Mouse (Mus musculus): ENCODE results near the gene Ckm.
A peak's percentile ranks its signal among the peaks of the same experiment; 100 is the strongest.

Gene Ckm

DNA sequence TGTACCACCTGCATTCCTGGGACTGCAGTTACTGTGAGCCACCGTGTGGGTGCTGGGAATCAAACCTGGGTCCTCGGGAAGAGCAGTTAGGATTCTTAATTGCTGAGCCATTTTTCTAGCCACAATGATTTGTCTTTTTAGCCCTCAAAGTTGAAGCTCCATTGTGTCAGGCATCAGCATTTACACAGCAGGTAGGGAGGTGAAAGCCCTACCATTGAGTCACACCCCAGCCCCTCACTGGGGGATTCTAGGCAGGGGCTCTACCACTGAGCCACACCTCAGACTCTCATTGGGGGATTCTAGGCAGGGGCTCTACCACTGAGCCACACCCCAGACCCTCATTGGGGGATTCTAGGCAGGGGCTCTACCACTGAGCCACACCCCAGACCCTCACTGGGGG, 31.7 kb downstream of the Ckm start:
- no peak for DNase-seq

- DNase-seq, result no peak
These were observed 32.5 kb downstream of the Ckm start for GRCm38 (mm10) chr7:19437048-19437447.

DNA sequence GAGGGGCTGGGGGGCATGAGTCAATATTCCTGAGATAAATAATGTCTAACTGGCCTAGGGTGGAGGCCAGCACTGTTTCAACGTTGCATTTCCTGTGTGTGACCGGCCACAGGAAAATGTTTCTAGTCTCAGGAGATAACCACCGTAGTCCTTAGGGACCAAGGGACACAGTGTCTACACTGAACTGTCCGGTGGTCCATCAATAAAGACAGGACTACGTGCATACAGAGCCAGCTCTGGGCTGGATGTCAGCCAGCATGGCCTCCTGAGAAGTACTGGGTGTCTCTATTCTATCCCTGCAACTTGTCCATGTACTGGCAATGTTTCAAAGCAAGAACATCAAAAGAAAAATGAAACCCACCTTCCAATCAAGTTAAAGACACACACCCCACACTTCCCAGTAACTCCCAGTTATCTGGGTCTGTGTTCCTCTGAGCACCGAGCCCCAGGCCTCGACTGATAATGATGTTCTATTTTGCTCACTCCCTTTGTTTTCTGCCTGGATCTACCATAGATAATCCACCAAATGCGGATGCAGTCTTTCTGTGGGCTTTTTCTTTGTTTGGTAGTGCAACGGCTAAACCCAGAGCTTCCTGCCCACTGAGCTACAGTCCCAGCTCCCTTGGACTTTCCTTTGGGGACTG, 37.0 kb downstream of the Ckm start:
- DNase-seq, result no peak

DNA sequence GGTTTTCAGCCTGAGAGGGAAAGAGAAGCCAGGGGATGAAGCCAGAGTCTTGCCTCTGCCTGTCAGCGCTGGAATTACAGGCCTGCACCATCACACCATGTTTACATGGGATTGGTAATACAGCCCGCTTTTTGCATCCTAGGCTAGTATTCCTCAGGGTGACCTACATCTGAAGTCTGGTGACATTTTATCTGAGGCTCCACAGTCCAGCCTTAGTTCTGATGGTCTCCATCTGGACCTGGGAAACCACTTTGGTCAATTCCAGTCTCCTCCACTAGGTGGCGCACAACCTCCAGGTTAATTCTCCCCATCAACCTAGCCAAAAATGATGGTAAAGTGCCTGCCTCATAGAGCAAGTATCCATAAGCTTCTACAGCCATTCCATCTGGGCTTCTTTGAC, 38.8 kb downstream of the Ckm start:
- DNase-seq, result peak; percentile 89

- no peak for DNase-seq
These were observed 40.2 kb downstream of the Ckm start for GRCm38 (mm10) chr7:19444801-19445200.

DNA sequence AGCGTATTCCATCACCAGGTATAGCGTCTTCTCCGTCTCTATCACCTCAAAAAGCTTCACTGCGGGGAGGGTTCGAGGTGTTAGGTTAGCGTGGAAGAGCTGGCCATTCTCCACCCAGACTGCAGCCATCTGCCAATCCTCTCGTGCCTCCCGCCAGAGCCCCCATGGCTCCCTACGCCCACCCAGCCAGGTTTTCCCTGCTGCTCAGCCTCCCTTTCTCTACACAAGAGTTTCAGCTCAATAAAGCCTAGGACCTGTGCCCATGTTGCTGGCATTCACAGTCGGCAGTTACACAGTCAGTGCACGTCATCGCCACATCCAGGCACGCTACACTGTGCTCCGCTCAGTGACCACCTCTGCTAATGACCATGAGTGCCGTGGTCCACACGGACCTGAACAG, 43.1 kb downstream of the Ckm start:
- no peak for DNase-seq

DNA sequence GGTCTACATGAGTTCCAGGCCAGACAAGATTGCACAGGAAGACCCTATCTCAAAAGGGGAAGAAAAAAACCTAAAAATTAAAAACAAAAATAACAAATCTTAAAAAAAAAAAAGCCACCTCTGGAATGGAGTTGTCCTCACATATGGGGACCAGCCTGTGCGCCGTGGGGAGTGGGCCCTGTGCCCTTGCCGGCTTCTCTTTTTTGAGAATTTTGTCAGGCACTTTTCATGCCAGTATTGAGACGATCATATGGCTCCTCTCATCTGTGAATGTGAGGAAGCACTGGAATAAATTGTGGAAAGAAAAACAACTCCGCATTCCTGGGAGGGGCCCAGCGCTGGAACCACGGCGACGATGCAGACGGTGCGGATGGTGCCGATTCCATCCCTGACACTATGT, 44.6 kb downstream of the Ckm start:
- DNase-seq, result no peak

DNA sequence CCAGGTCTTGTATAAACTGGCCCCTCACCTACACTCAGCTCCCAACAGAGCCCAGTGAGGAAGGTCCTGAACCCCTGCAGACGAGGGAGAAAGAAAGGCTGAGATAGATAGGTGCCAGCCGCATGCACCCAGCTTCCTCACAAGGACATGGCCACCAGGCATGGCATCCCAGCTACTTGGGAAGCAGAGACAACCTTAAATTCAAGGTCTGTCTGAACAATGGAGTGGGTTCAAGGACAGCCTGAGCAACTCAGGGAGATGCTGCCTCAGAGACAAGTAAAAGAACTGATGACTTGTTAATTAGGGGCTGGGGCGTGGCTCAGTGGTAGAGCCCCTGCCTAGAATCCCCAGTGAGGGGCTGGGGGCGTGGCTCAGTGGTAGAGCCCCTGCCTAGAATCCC, 50.6 kb downstream of the Ckm start:
- no peak for DNase-seq

DNA sequence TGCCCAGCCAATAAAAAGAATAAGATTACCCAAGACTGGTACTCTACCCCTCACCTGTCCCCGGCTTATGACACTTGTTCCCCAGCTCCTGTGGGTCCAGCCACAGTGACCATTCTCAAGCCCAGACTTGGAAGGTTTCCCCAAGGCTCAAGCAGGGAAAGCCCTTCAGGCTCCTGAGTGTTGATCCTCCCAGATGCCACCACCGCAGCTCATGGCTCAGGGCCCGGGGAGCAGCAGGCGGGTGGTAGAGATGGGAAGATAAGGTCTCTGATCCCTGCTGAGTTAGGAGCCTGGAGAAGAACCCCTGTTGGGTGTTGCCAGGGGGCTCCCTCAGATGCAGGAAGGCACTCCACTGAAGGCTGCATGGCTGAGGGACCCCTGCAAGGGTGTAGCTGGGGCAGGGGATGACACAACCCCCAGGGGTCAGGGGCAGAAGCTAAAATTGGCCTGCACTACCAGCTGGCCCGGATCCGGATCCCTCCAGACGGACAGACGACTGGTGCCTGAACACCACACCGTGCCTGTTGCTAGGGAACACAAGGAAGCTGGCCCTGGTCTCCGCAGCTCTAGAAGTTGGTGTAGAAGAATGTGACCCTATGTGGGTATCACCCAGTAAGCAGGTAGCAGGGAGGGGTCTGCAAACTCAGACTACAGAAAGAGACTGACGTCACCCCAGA, 51.4 kb downstream of the Ckm start:
- DNase-seq, result no peak

DNA sequence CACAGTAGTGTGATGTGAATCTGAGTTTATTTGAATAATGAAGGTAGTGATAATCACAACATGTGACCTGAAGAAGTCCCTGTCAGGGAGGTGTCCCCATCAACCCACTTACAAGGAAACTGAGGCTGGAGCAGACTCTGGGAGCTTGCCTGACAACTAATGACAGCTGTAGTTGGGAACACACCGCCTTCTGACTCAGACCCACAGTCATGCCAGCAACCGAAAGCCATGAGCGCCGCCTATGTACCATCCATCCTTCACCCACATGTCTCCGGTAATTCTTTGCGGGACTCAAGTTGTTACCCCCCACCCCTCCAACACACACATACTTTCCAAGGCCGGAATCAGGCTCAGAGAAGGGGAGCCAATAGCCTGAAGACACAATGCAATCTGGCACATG, 52.1 kb downstream of the Ckm start:
- DNase-seq, result no peak

- DNase-seq, result peak; percentile 28 to 38
These were observed 53.0 kb downstream of the Ckm start for GRCm38 (mm10) chr7:19457414-19458071.

DNA sequence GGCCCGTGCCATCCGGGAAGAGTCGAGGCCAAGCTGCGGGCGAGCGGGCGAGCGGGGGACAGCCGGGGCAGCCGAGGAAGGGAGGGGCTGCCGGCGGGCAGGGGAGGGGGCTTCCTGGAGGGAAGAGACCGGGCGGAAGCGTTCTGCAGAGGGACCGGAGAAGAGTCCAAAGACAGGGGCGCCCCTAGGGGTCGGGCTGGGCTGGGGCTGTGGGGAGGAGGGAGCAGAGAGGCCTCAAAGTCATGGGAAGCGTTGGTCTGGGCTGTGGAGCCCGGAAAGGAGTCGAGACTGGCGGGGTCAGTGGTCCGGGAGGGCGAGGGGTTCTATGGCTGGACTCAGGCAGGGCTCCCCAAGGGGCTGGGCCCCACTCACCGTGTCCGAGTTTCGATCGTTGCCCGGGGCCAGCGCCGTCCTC, 53.5 kb downstream of the Ckm start:
- DNase-seq, result peak; percentile 62 to 64

DNA sequence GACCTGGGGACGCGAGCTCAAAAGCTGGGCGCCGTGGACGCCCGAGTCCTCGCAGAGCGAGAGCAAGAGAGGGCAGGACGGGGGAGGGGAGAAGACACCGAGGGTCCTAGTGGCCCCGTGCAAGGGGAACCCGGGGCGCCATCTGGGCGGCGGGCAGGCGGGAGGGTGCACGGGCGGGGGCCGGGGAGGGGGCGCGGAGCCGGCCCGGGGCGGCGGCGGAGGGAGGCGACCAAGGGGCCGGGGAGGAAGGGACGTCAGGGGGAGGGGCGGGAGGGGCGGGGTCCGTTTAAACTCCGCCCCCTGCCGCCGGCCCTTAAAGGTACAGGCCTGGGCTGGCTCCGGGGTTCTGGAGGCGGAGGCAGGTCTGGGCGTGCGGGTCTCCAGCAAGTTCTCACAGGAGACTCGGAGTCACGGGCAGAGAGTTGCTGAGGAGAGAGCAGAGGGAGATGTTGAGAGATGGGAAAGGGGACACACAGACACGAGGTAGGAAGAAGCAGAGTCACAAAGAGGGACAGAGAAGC, 54.1 kb downstream of the Ckm start, which contains the start of gene Mark4:
Gene Mark4, minus strand, starts transcription at position 231 of the 521 bp plus-strand sequence.
- peak; percentile 75 to 77 for DNase-seq

DNA sequence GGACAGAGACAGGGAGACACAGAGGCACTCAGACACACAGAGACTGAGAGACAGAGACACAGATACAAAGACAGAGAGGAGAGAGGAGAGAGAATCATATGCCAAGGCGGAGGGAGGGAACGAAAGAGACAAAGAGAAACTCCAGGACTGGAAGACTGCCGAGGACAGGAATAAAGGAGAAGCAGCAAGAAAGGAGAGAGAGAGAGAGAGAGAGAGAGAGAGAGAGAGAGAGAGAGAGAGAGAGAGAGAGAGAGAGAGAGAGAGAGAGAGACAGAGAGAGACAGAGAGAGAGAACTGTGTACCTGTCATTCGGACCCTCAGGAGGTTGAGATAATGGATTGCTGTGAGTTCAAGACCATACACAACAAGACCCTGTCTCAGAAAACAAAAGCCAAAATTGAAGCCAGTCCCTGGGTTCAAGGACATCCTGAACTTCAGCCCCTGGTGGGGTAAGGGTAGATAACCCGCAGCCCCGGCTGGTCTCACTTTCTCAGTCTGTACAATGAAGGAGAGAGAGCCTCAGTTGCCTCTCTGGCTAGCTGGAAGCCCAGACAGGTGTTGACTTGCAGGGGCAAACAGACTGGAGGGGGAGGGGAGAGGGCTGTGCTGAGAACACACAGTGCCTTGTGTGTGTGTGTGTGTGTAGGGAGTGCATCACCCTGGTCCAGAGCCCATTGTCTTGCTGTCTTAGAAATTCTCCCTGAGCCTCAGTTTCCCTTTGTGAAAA, 54.7 kb downstream of the Ckm start:
- DNase-seq, result no peak

DNA sequence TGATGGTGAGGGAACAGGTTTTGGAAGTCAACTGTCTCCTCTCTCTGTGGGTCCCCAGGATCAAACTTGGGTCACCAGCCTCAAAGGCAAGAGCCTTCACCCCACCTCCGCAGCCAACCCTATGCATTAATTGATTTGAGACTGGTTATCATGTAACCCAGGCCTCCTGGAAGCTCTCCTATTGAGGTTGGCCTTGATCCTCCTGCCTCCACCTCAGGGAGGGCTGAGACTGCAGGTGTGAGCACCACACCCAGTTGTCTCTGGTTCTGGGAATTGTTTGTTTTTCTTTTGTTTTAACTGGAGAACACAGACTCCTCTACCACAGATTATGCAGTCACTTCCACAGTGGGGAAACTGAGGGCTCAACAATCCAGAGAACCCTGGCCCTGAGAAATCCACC, 55.9 kb downstream of the Ckm start:
- no peak for DNase-seq

GRCm38 (mm10) chr7:19461488-19461887, 56.9 kb downstream of the Ckm start:
- peak; percentile 87 to 91 for DNase-seq

DNA sequence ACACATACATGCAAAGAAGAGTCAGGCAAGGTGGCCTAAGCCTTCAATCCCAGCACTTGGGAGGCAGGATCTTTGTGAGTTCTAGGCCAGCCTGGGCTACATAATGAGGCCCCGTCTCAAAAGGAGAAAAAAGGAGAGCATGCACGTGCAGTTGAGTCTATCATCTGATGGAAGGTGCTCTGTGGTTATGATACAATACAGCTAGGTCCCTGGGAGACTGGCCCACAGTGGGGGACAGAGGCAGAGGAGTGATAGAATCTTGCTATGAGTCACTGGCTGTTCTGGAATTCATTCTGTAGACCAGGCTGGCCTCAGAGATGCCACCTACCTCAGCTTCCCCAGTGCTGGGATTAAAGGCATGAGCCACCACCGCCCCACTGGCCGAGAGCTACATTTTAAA, 57.9 kb downstream of the Ckm start:
- DNase-seq, result no peak

DNA sequence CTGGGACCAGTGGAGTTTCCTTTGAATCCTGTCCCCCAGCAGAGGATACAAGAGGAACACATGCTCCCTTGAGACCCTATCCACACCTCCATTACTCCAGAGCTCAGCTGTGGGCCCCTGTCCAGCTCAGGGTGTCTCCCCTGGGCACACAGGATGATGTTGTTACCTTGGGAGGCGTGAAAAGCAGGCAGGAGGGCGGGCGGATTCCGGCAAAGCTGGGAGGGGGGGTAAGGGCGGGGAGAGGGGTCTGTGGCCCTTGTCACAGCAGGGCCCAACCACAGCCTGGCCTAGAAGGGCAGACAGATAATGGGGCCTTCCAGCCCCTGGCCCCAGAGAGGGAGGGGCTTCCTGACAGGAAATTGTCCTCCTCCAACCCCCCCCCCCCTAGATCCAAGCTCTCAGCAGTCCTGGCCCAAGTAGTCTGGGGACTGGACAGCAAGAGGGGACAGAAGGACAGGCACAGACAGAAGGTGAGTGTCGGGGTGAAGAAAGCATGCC, 58.4 kb downstream of the Ckm start, which contains the start of gene Exoc3l2:
Gene Exoc3l2, plus strand, starts transcription at position 448 of the 498 bp plus-strand sequence.
- DNase-seq, result no peak

GRCm38 (mm10) chr7:19464367-19465307, 60.1 kb downstream of the Ckm start:
- DNase-seq, result no peak

- no peak for DNase-seq
These were observed 62.1 kb downstream of the Ckm start for GRCm38 (mm10) chr7:19466602-19467145.

GRCm38 (mm10) chr7:19467638-19468037, 63.1 kb downstream of the Ckm start:
- DNase-seq, result no peak

Data from B cell, adult 2 months (primary cell).